Mouse (Mus musculus) liver, postnatal 0 days (tissue): ENCODE measurements around the gene S100a9. TPM values are rescaled to one million over a fixed set of nuclear protein-coding genes. Genes with fewer than 3 reads are reported as not detected.

Source experiments
- ATAC-seq: fragments of 200-750 bp; cut with Nextera tagmentation; 2 replicates; pipeline ENCODE4 v1.8.0; 2017; ENCODE audit warnings: mild to moderate bottlenecking, moderate library complexity
- DNase-seq: peaks from one replicate; pipeline ENCODE4 v3.0.0-alpha.2; 2016
- H3K27ac ChIP-seq: fragments of 300-500 bp; sonication (generic); 2 replicates; pipeline ENCODE4 v1.5.1; 2014; ENCODE audit warnings: antibody characterized with exemption, moderate library complexity, mild to moderate bottlenecking, low read depth
- H3K27me3 ChIP-seq: fragments of 300-500 bp; sonication (generic); 2 replicates; pipeline ENCODE4 v1.6.1; 2014; ENCODE audit warnings: low read length, control low read depth, mixed read lengths; ENCODE audit not compliant: insufficient read depth
- H3K36me3 ChIP-seq: fragments of 300-500 bp; sonication (generic); replicated peaks from 2 replicates; pipeline ENCODE4 v1.6.1; 2014; ENCODE audit warnings: mild to moderate bottlenecking, control low read depth, low read length, moderate library complexity, mixed read lengths; ENCODE audit not compliant: insufficient read depth
- H3K4me1 ChIP-seq: fragments of 300-500 bp; sonication (generic); 2 replicates; pipeline ENCODE4 v1.6.1; 2014; ENCODE audit warnings: antibody characterized with exemption, mild to moderate bottlenecking, control low read depth; ENCODE audit not compliant: insufficient read depth
- H3K4me2 ChIP-seq: fragments of 300-500 bp; sonication (generic); 2 replicates; pipeline ENCODE4 v1.6.1; 2014; ENCODE audit warnings: low read depth, mild to moderate bottlenecking, low read length, moderate library complexity, mixed read lengths
- H3K4me3 ChIP-seq: fragments of 300-500 bp; sonication (generic); 2 replicates; pipeline ENCODE4 v1.5.1; 2014; ENCODE audit warnings: low read depth, low read length
- H3K9ac ChIP-seq: fragments of 300-500 bp; sonication (generic); replicated peaks from 2 replicates; pipeline ENCODE4 v1.6.1; 2014; ENCODE audit warnings: mild to moderate bottlenecking, moderate library complexity
- H3K9me3 ChIP-seq: fragments of 300-500 bp; sonication (generic); 2 replicates; pipeline ENCODE4 v1.6.1; 2016; ENCODE audit warnings: mild to moderate bottlenecking, control low read depth, low read length, mixed read lengths
- CTCF ChIP-seq: sonication (generic); IDR thresholded peaks from 2 replicates; pipeline ENCODE4 v1.5.1; 2016; ENCODE audit warnings: antibody characterized with exemption, low read depth
- EP300 ChIP-seq: IDR thresholded peaks from 2 replicates; pipeline ENCODE4 v1.6.1; 2016; ENCODE audit warnings: antibody characterized with exemption, low read depth, mild to moderate bottlenecking
- WGBS: fragments of 180-500 bp; shearing (Covaris S2); extraction: QIAGEN DNeasy Blood & Tissue Kit; methylation state at CpG from one replicate; pipeline ENCODE4 v1.1.7; 2014; ENCODE audit not compliant: insufficient replicate concordance; 5-methylcytosine and 5-hydroxymethylcytosine counted together
- polyA plus RNA-seq: library from polyadenylated mRNA; unstranded; fragments of >200 nt; fragmentation: Nextera tagmentation; extraction: Ambion mirVana; gene quantifications from 2 replicates; pipeline ENCODE4 v1.2.1, GENCODE M21; 2015

The S100a9 gene
- 2,494 and 2,662 TPM in 2 replicates for polyA plus RNA-seq

DNA sequence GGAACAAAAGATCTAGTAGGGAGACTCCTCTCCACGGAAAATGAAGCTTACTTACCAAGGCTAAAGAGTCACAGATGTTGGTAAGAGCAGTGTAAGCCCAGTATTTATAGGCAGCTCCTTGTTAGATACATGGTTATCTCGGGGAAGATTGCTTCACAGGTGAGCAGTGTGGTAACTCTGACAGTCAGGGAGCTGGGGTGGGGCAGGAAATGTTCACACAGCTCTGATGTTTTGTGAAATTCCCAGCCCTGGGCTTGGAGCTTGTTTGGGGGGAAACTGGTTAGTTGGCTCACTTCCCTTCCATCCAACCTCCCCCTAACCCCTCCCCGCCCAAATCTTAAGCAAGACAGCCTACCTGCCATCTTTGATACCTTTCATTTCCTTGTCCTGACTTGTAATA is at the start of gene S100a9:
TSS of gene S100a9 (minus strand) at position 109 of the 400 bp plus-strand sequence.
- no peaks in the 10 kb centered on the region for H3K36me3 ChIP-seq
- ATAC-seq (peak; percentile 58), DNase-seq (peak; percentile 52)
- no peaks in the 10 kb centered on the region for H3K4me1 ChIP-seq
- no peaks in the 10 kb centered on the region for H3K27me3 ChIP-seq
- H3K27ac ChIP-seq = peak within 1 kb of the TSS; percentile 48
- no peaks in the 10 kb centered on the region for H3K9me3 ChIP-seq
- 0 out of 2 replicates have a peak within 1 kb of the TSS, but pooled peaks have one; percentile 32 for H3K4me2 ChIP-seq
- WGBS = 35% methylated on average over 3 of the region's 3 CpGs
- peak within 1 kb of the TSS; percentile 50; the same call in 1 of the 2 replicates for H3K9ac ChIP-seq
- H3K4me3 ChIP-seq = peak within 1 kb of the TSS; percentile 18
- TF ChIP-seq CTCF (no peak), EP300 (peak; percentile 31; the same call in 1 of the 2 replicates)

DNA sequence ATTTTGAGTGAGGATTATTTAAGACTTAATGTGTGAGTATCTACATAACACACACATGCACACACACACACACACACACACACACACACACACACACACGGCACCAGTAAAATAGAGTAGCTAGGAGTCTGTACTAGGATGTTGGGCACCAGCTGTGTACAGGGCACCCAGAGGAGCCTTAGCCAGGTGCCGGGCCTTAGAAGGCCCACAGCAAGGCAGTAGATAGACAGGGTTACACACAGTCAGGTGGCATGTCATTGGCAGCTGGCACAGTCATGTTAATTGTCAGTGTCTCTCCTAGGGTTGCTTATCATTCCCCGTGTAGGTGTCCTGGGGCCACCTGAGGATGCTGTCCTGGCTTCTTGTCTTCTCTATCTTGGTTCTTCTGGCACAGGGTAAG is 31.1 kb upstream of the S100a9 start, which contains the start of gene Pglyrp4:
TSS of gene Pglyrp4 (plus strand) at position 301 of the 400 bp plus-strand sequence.
- Histone ChIP-seq H3K36me3 (no peaks in the 10 kb centered on the region), H3K4me2 (no peak within 1 kb of the TSS), H3K9me3 (no peaks in the 10 kb centered on the region), H3K4me1 (no peaks in the 10 kb centered on the region), H3K27me3 (no peaks in the 10 kb centered on the region), H3K9ac (no peak within 1 kb of the TSS), H3K4me3 (no peak within 1 kb of the TSS), H3K27ac (no peak within 1 kb of the TSS)
- TF ChIP-seq EP300 (no peak), CTCF (no peak)
- 63% methylated on average over 3 of the region's 3 CpGs for WGBS
- ATAC-seq (no peak), DNase-seq (no peak)

DNA sequence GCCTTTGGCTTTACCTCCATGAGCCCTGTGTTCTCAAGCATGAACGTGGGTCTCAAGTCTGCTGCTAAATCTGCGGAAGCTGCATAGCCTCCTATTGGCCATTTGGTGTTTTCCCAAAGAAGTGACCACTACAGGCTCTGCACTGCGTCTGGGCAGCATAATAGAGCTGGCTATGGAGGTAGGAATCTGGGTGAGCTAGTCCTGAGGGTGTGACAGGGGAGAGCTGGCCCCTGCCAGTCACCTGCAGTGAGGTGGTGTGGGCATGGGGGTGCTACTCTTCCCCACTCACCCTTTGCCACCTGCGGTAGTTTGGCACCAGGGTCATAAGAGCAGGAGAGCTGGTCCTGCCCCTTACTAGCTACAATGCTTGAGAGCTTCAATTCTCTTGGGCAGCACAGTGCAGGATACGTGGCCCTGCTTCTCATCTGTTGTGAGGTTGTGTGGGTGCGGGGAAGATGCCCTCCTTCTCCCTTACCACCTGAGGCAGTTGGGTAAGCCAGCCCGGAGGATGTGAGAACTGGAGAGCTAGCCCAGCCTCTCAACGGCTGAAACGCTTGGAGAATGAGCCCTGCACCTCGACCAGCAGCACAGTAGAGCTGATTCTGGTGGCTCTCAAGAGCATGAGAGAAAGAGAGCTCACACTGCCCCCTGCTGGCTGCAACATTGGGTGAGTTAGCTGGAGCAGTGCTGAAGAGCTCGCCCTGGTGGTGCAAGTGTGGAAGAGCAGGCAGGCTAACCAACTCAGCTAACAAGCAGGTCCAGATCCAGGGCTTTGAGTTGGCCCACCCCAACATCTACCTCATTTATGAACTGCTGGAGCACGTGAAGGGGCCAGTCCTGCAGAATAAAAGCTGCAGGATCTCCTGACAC is 14.3 kb upstream of the S100a9 start:
- H3K4me1 ChIP-seq = no peaks in the 10 kb centered on the region
- peak; percentile 49 for ATAC-seq
- H3K27me3 ChIP-seq = no peaks in the 10 kb centered on the region
- H3K36me3 ChIP-seq = no peaks in the 10 kb centered on the region
- no peaks in the 10 kb centered on the region for H3K9me3 ChIP-seq
- H3K9ac ChIP-seq = no peak overlapping the region
- DNase-seq = peak; percentile 90
- no peak overlapping the region for H3K4me2 ChIP-seq
- no peak overlapping the region for H3K4me3 ChIP-seq
- peak; percentile 98 for TF ChIP-seq CTCF
- no peak for TF ChIP-seq EP300
- WGBS = 42% methylated on average over 12 of the region's 12 CpGs
- no peak overlapping the region for H3K27ac ChIP-seq

DNA sequence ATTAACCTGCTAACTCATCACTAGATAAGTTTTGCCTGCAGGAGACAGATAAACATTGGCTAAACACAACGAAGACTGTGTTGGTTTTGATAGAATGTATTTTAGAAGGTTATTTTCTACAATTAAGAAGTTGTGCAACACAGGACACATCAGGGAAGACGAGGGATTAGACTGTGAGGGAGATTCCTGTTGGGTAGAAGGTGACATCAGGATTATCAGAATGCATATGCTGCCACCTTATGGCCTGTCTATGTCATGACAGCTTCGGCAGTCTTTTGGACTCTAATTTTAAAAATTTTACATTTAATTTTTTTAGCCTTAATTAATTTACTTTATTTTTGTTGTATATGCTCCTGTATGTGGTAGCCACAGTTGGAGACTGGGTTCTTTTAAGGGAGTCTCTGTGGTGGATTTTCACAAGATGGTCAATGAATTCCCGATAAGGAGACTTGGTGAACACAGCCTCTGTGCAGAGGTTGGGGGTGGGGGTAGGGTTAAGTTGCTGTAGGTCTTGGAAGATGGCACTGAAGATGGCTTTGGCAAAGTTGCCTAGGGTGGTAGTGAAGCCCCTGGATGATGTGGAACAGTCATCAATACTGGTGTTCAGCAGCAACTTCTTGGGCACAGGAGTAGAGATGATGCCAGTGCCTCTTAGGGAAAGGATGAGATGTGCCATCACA is 13.1 kb upstream of the S100a9 start:
- WGBS = 16% methylated on average over 4 of the region's 4 CpGs
- no peak for DNase-seq
- no peak for ATAC-seq

DNA sequence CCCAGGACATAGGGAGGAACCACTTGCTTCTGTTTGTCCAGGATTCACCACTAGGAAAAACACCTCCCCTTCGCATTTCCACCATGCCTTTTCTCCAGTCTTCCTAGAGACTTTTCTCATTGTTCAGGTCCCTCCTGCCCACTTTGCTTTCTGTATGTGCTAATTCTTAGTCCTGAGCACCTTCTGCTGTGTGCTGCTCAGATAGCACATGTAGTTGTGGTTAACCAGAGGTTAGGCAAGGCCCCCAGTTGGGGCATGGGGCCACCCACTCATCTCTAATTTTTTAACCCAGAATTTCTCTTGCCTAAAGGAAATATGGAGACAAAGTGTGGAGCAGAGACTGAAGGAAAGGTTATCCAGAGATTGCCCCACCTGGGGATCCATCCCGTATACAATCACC is 6.7 kb upstream of the S100a9 start:
- H3K27ac ChIP-seq = no peak overlapping the region

More for the DNA sequence above, 13.1 kb upstream of the S100a9 start:
- TF ChIP-seq CTCF (peak; percentile 73), EP300 (no peak)
- no peak overlapping the region for H3K4me2 ChIP-seq
- no peak overlapping the region for H3K9ac ChIP-seq
- H3K9me3 ChIP-seq = no peaks in the 10 kb centered on the region
- no peak overlapping the region for H3K4me3 ChIP-seq
- H3K36me3 ChIP-seq = no peaks in the 10 kb centered on the region
- no peaks in the 10 kb centered on the region for H3K27me3 ChIP-seq
- H3K27ac ChIP-seq = no peak overlapping the region
- H3K4me1 ChIP-seq = no peaks in the 10 kb centered on the region

DNA sequence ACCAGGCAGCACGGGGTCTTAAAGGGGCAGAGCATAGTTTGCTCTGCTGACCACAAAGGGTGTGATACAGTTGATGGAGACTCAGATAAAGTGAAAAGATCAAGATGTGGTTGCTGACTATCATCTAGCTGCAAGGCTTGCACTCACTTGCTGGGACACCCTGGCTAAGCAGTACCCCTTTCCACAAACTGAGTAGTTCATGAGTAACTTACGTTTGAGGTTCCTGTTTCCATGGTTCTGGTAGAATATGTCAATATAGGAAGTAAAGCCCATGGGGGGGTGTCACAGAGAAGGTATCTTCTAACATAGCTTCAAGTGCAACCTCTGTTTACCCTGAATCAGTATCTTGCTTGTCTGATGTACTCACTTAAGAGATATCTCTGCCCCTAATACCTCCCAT is 2.0 kb downstream of the S100a9 start:
- Histone ChIP-seq H3K4me2 (no peak overlapping the region), H3K27me3 (no peaks in the 10 kb centered on the region), H3K4me3 (peak overlapping the region; percentile 6), H3K36me3 (no peaks in the 10 kb centered on the region), H3K27ac (peak overlapping the region; percentile 79), H3K4me1 (no peaks in the 10 kb centered on the region), H3K9me3 (no peaks in the 10 kb centered on the region), H3K9ac (0 out of 2 replicates have a peak overlapping the region, but pooled peaks have one; percentile 26)
- DNase-seq (no peak), ATAC-seq (no peak)
- 41% methylated on average over 2 of the region's 2 CpGs for WGBS
- no peak for TF ChIP-seq CTCF
- no peak for TF ChIP-seq EP300

More for the DNA sequence above, 6.7 kb upstream of the S100a9 start:
- WGBS = 79% methylated on average over 2 of the region's 2 CpGs
- H3K4me1 ChIP-seq = no peaks in the 10 kb centered on the region
- no peak overlapping the region for H3K4me2 ChIP-seq
- TF ChIP-seq EP300 (no peak), CTCF (no peak)
- H3K36me3 ChIP-seq = no peaks in the 10 kb centered on the region
- no peaks in the 10 kb centered on the region for H3K27me3 ChIP-seq
- H3K4me3 ChIP-seq = no peak overlapping the region
- ATAC-seq = no peak
- no peak for DNase-seq
- no peak overlapping the region for H3K9ac ChIP-seq
- H3K9me3 ChIP-seq = no peaks in the 10 kb centered on the region
